Mouse (Mus musculus) forebrain, postnatal 0 days (tissue): Measurements from ENCODE around the gene Fignl2. TPM values are rescaled to one million over a fixed set of nuclear protein-coding genes. Genes with fewer than 3 reads are reported as not detected.

ENCODE experiments used
- ATAC-seq: fragments of 200-750 bp; cut with Nextera tagmentation; 2 replicates; pipeline ENCODE4 v1.8.0; 2017; ENCODE audit warnings: mild to moderate bottlenecking, moderate library complexity
- DNase-seq: peaks from one replicate; pipeline ENCODE4 v3.0.0-alpha.2; 2015
- H3K27ac ChIP-seq: fragments of 300-500 bp; sonication (generic); 2 replicates; pipeline ENCODE4 v1.5.1; 2014; ENCODE audit warnings: low read depth, mild to moderate bottlenecking, antibody characterized with exemption, low read length, moderate library complexity, mixed read lengths
- H3K27me3 ChIP-seq: fragments of 300-500 bp; sonication (generic); 2 replicates; pipeline ENCODE4 v1.6.1; 2014; ENCODE audit warnings: mild to moderate bottlenecking, low read length, mixed read lengths; ENCODE audit not compliant: insufficient read depth
- H3K36me3 ChIP-seq: fragments of 300-500 bp; sonication (generic); 2 replicates; pipeline ENCODE4 v1.6.1; 2014; ENCODE audit warnings: mild to moderate bottlenecking, moderate library complexity; ENCODE audit not compliant: insufficient read depth
- H3K4me1 ChIP-seq: fragments of 300-500 bp; sonication (generic); 2 replicates; pipeline ENCODE4 v1.6.1; 2014; ENCODE audit warnings: antibody characterized with exemption; ENCODE audit not compliant: insufficient read depth
- H3K4me2 ChIP-seq: fragments of 300-500 bp; sonication (generic); 2 replicates; pipeline ENCODE4 v1.6.1; 2014; ENCODE audit warnings: low read depth, mild to moderate bottlenecking, moderate library complexity
- H3K4me3 ChIP-seq: fragments of 300-500 bp; sonication (generic); 2 replicates; pipeline ENCODE4 v1.5.1; 2014; ENCODE audit warnings: low read depth, low read length, mixed read lengths
- H3K9ac ChIP-seq: fragments of 300-500 bp; sonication (generic); 2 replicates; pipeline ENCODE4 v1.6.1; 2014; ENCODE audit warnings: mild to moderate bottlenecking
- H3K9me3 ChIP-seq: fragments of 300-500 bp; sonication (generic); 2 replicates; pipeline ENCODE4 v1.6.1; 2016; ENCODE audit warnings: low read length
- CTCF ChIP-seq: sonication (generic); IDR thresholded peaks from 2 replicates; pipeline ENCODE4 v1.5.1; 2016; ENCODE audit warnings: antibody characterized with exemption, control low read depth, low read depth
- WGBS: fragments of 180-500 bp; shearing (Covaris S2); extraction: QIAGEN DNeasy Blood & Tissue Kit; methylation state at CpG from one replicate; pipeline ENCODE4 v1.1.7; 2014; 5-methylcytosine and 5-hydroxymethylcytosine counted together
- polyA plus RNA-seq: library from polyadenylated mRNA; unstranded; fragments of >200 nt; fragmentation: Nextera tagmentation; extraction: Ambion mirVana; gene quantifications from 2 replicates; pipeline ENCODE4 v1.2.1, GENCODE M21; 2015
- total RNA-seq: library from RNA; depleted of rRNA; stranded (reverse); fragments of >200 nt; gene quantifications from 2 replicates; pipeline ENCODE4 v1.2.3, GENCODE M21; 2014

Gene Fignl2
- total and polyA plus RNA-seq, 2 experiments from 2014 or later = 0.06 to 1.3 TPM

GRCm38 (mm10) chr15:101046527-101047193, 31.7 kb downstream of the Fignl2 start:
- Histone ChIP-seq H3K4me3 (peak overlapping the region; percentile 45), H3K4me1 (no peaks in the 10 kb centered on the region), H3K27me3 (peaks cover 43% of the 10 kb centered on the region), H3K4me2 (peak overlapping the region; percentile 92), H3K9ac (peak overlapping the region; percentile 56), H3K36me3 (peaks cover 5% of the 10 kb centered on the region; the same call in 1 of the 2 replicates), H3K9me3 (no peaks in the 10 kb centered on the region), H3K27ac (no peak overlapping the region)
- WGBS = 3% methylated on average over 59 of the region's 77 CpGs
- ATAC-seq (peak; percentile 71), DNase-seq (peak; percentile 25)
- no peak for TF ChIP-seq CTCF

- H3K36me3 ChIP-seq = peaks cover 9% of the 10 kb centered on the region
- H3K4me1 ChIP-seq = no peaks in the 10 kb centered on the region
- H3K27me3 ChIP-seq = peaks cover 41% of the 10 kb centered on the region
- no peak for DNase-seq
- H3K27ac ChIP-seq = no peak overlapping the region
- ATAC-seq = 0 out of 2 replicates have a peak, but pooled peaks have one; percentile 32
- TF ChIP-seq CTCF = no peak
- no peaks in the 10 kb centered on the region for H3K9me3 ChIP-seq
- H3K9ac ChIP-seq = peak overlapping the region; percentile 56; the same call in 1 of the 2 replicates
- 3% methylated on average over 43 of the region's 43 CpGs for WGBS
- H3K4me3 ChIP-seq = peak overlapping the region; percentile 45
- H3K4me2 ChIP-seq = peak overlapping the region; percentile 92
Observed at GRCm38 (mm10) chr15:101046039-101046526, 32.3 kb downstream of the Fignl2 start.

DNA sequence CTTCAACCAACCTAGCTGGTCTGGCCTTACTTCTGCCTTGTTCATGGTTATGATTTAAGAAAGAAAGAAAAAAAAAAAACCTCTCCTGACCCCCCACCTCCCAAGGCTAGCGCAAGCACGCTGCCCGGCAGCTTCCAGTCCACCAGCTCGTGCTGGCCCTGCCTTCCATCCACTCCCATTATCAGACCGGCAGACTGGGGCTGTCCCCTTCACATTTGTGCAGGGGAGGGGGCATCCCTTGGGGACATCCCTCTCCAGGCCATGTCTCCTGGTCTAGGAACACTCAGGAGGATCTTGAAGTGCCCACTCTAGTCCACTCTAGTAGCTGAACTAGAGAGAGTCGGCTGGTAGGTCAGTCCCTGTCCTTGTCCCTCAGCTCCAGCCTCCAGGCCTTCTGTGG, 33.8 kb downstream of the Fignl2 start:
- Histone ChIP-seq H3K9ac (no peak overlapping the region), H3K4me1 (no peaks in the 10 kb centered on the region), H3K27me3 (peaks cover 36% of the 10 kb centered on the region), H3K27ac (no peak overlapping the region), H3K9me3 (no peaks in the 10 kb centered on the region), H3K4me3 (no peak overlapping the region), H3K36me3 (peaks cover 23% of the 10 kb centered on the region), H3K4me2 (no peak overlapping the region)
- no peak for TF ChIP-seq CTCF
- 55% methylated on average over 6 of the region's 6 CpGs for WGBS
- no peak for DNase-seq
- ATAC-seq = no peak

DNA sequence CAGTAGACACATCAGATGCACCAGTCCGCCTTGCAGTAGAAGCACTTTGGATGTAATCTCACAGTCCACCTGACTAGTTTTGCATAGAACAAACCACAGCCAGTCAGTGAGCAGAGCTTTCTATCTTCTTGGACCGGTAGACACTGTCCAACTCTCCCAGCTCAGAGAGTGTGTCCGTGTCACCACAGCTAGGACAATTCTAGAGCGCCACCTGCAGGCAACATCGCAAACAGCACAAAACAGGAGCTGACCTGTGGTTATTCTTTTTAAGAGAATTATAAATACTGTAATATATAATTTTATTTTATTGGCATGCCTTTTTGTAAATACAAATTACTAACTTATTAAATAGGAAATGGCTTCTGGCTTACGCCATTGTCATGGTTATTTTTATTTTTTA, 35.8 kb downstream of the Fignl2 start:
- Histone ChIP-seq H3K9me3 (no peaks in the 10 kb centered on the region), H3K4me2 (no peak overlapping the region), H3K4me3 (no peak overlapping the region), H3K27ac (no peak overlapping the region), H3K36me3 (peaks cover 28% of the 10 kb centered on the region), H3K27me3 (peaks cover 25% of the 10 kb centered on the region), H3K9ac (no peak overlapping the region), H3K4me1 (no peaks in the 10 kb centered on the region)
- 28% methylated on average over 6 of the region's 6 CpGs for WGBS
- ATAC-seq = no peak; the same call in 1 of the 2 replicates
- DNase-seq = peak; percentile 74
- peak; percentile 77 for TF ChIP-seq CTCF

GRCm38 (mm10) chr15:101041966-101042365, 36.4 kb downstream of the Fignl2 start:
- Histone ChIP-seq H3K9ac (no peak overlapping the region), H3K4me1 (no peaks in the 10 kb centered on the region), H3K36me3 (peaks cover 32% of the 10 kb centered on the region), H3K9me3 (no peaks in the 10 kb centered on the region), H3K27ac (no peak overlapping the region), H3K4me2 (no peak overlapping the region), H3K4me3 (no peak overlapping the region), H3K27me3 (peaks cover 22% of the 10 kb centered on the region)
- ATAC-seq = no peak
- WGBS = 72% methylated on average over 6 of the region's 6 CpGs
- TF ChIP-seq CTCF = no peak
- DNase-seq = no peak

DNA sequence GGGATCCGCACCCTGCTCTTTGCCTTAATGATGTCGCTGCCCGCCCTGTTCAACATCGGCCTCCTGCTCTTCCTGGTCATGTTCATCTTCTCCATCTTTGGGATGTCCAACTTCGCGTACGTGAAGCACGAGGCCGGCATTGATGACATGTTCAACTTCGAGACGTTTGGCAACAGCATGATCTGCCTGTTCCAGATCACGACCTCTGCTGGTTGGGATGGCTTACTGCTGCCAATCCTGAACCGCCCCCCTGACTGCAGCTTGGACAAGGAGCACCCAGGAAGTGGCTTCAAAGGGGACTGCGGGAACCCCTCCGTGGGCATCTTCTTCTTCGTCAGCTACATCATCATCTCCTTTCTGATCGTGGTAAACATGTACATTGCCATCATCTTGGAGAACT, 38.7 kb downstream of the Fignl2 start:
- DNase-seq = no peak
- H3K4me2 ChIP-seq = no peak overlapping the region

DNA sequence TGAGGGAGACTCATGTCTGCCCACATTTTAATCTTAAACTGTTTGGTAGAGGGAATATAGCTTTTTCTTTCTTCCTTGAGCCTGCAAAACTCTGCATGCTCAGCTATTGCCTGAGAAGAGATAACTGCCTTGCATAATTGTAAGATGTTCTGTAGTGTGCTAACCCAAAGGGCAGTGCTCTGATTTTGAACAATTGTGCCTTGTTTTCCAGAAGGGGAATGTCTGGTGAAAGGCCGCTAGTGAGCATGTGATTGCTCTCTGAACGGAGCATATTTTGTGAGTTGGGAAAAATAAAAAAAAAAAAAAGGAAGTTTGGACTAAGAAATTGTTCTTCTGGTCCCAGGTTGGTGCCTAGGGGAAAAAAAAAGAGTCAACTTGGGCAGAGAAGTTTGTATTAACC, 49.4 kb downstream of the Fignl2 start:
- H3K27me3 ChIP-seq = no peaks in the 10 kb centered on the region
- no peak overlapping the region for H3K9ac ChIP-seq
- no peaks in the 10 kb centered on the region for H3K4me1 ChIP-seq
- no peak for ATAC-seq
- TF ChIP-seq CTCF = no peak
- H3K36me3 ChIP-seq = peaks cover 37% of the 10 kb centered on the region
- no peak overlapping the region for H3K4me3 ChIP-seq
- H3K27ac ChIP-seq = no peak overlapping the region
- DNase-seq = no peak
- WGBS = 48% methylated on average over 2 of the region's 2 CpGs
- no peak overlapping the region for H3K4me2 ChIP-seq
- no peaks in the 10 kb centered on the region for H3K9me3 ChIP-seq

More for the DNA sequence above, 38.7 kb downstream of the Fignl2 start:
- no peaks in the 10 kb centered on the region for H3K9me3 ChIP-seq
- 67% methylated on average over 17 of the region's 17 CpGs for WGBS
- no peaks in the 10 kb centered on the region for H3K4me1 ChIP-seq
- peak; percentile 51 for TF ChIP-seq CTCF
- no peak overlapping the region for H3K4me3 ChIP-seq
- peaks cover 50% of the 10 kb centered on the region for H3K36me3 ChIP-seq
- no peak for ATAC-seq
- H3K27me3 ChIP-seq = peaks cover 6% of the 10 kb centered on the region; the same call in 1 of the 2 replicates
- H3K9ac ChIP-seq = no peak overlapping the region
- no peak overlapping the region for H3K27ac ChIP-seq
